Mouse (Mus musculus) hindbrain, embryonic 12.5 days (tissue): ENCODE data around the gene Tbkbp1. TPM values are rescaled to one million over a fixed set of nuclear protein-coding genes. Genes with fewer than 3 reads are reported as not detected.

Source experiments
- ATAC-seq: fragments of 200-750 bp; cut with Nextera tagmentation; 2 replicates; pipeline ENCODE4 v1.8.0; 2017; ENCODE audit warnings: moderate TSS enrichment; ENCODE audit not compliant: low FRiP score
- H3K27ac ChIP-seq: fragments of 300-500 bp; sonication (generic); 2 replicates; pipeline ENCODE4 v1.5.1; 2016; ENCODE audit warnings: mild to moderate bottlenecking
- H3K27me3 ChIP-seq: fragments of 300-500 bp; sonication (generic); 2 replicates; pipeline ENCODE4 v1.6.1; 2016; ENCODE audit warnings: mild to moderate bottlenecking
- H3K36me3 ChIP-seq: fragments of 300-500 bp; sonication (generic); 2 replicates; pipeline ENCODE4 v1.6.1; 2016; ENCODE audit warnings: mild to moderate bottlenecking
- H3K4me1 ChIP-seq: fragments of 300-500 bp; sonication (generic); 2 replicates; pipeline ENCODE4 v1.6.1; 2016
- H3K4me2 ChIP-seq: fragments of 300-500 bp; sonication (generic); replicated peaks from 2 replicates; pipeline ENCODE4 v1.6.1; 2016; ENCODE audit warnings: mild to moderate bottlenecking
- H3K4me3 ChIP-seq: fragments of 300-500 bp; sonication (generic); 2 replicates; pipeline ENCODE4 v1.5.1; 2016; ENCODE audit warnings: mild to moderate bottlenecking
- H3K9ac ChIP-seq: fragments of 300-500 bp; sonication (generic); 2 replicates; pipeline ENCODE4 v1.6.1; 2016; ENCODE audit warnings: mild to moderate bottlenecking, moderate library complexity
- H3K9me3 ChIP-seq: fragments of 300-500 bp; sonication (generic); replicated peaks from 2 replicates; pipeline ENCODE4 v1.6.1; 2016; ENCODE audit warnings: mild to moderate bottlenecking
- WGBS: fragments of 180-500 bp; shearing (Covaris S2); methylation state at CpG from one replicate; pipeline ENCODE4 v1.1.7; 2016; 5-methylcytosine and 5-hydroxymethylcytosine counted together
- polyA plus RNA-seq: library from polyadenylated mRNA; unstranded; fragments of >200 nt; fragmentation: Nextera tagmentation; extraction: Ambion mirVana; gene quantifications from 2 replicates; pipeline ENCODE4 v1.2.1, GENCODE M21; 2016

Gene Tbkbp1
- polyA plus RNA-seq, 1 experiment from 2014 or later = 10.5 TPM

- ATAC-seq = peak; percentile 81
- peak overlapping the region; percentile 96 for H3K27ac ChIP-seq
- peaks cover 33% of the 10 kb centered on the region for H3K4me1 ChIP-seq
- peak overlapping the region; percentile 86 for H3K4me2 ChIP-seq
- no peaks in the 10 kb centered on the region for H3K9me3 ChIP-seq
- WGBS = under 1% methylated on average over 77 of the region's 102 CpGs
- peaks cover 21% of the 10 kb centered on the region; the same call in 1 of the 2 replicates for H3K27me3 ChIP-seq
- H3K9ac ChIP-seq = peak overlapping the region; percentile 91
- peaks cover 16% of the 10 kb centered on the region for H3K36me3 ChIP-seq
- H3K4me3 ChIP-seq = peak overlapping the region; percentile 81
Measured at GRCm38 (mm10) chr11:97150411-97151330, 624 bp downstream of the Tbkbp1 start.

- Histone ChIP-seq H3K4me3 (peak overlapping the region; percentile 81), H3K9ac (peak overlapping the region; percentile 91), H3K9me3 (no peaks in the 10 kb centered on the region), H3K4me2 (peak overlapping the region; percentile 86), H3K36me3 (peaks cover 14% of the 10 kb centered on the region), H3K27me3 (peaks cover 21% of the 10 kb centered on the region; the same call in 1 of the 2 replicates), H3K4me1 (peaks cover 33% of the 10 kb centered on the region), H3K27ac (peak overlapping the region; percentile 96)
- no peak for ATAC-seq
- 1% methylated on average over 14 of the region's 14 CpGs for WGBS
Measured at GRCm38 (mm10) chr11:97149995-97150410, 1.3 kb downstream of the Tbkbp1 start.

- Histone ChIP-seq H3K27me3 (peaks cover 21% of the 10 kb centered on the region; the same call in 1 of the 2 replicates), H3K4me2 (peak overlapping the region; percentile 86; the same call in 1 of the 2 replicates), H3K4me3 (no peak overlapping the region), H3K9ac (peak overlapping the region; percentile 91), H3K36me3 (peaks cover 11% of the 10 kb centered on the region), H3K9me3 (no peaks in the 10 kb centered on the region), H3K27ac (no peak overlapping the region), H3K4me1 (peaks cover 33% of the 10 kb centered on the region)
- WGBS = 34% methylated on average over 9 of the region's 9 CpGs
- no peak for ATAC-seq
Measured at GRCm38 (mm10) chr11:97149026-97149425, 2.3 kb downstream of the Tbkbp1 start.

- H3K4me2 ChIP-seq = 0 out of 2 replicates have a peak overlapping the region, but pooled peaks have one; percentile 86
- H3K9ac ChIP-seq = no peak overlapping the region
- peaks cover 21% of the 10 kb centered on the region; the same call in 1 of the 2 replicates for H3K27me3 ChIP-seq
- H3K9me3 ChIP-seq = no peaks in the 10 kb centered on the region
- 34% methylated on average over 12 of the region's 12 CpGs for WGBS
- H3K4me1 ChIP-seq = peaks cover 33% of the 10 kb centered on the region
- no peak overlapping the region for H3K4me3 ChIP-seq
- H3K36me3 ChIP-seq = peaks cover 14% of the 10 kb centered on the region
- no peak for ATAC-seq
- H3K27ac ChIP-seq = no peak overlapping the region
Measured at GRCm38 (mm10) chr11:97148591-97148990, 2.7 kb downstream of the Tbkbp1 start.

GRCm38 (mm10) chr11:97147333-97147732, 4.0 kb downstream of the Tbkbp1 start:
- Histone ChIP-seq H3K9ac (no peak overlapping the region), H3K27ac (no peak overlapping the region), H3K4me3 (no peak overlapping the region), H3K4me1 (peaks cover 25% of the 10 kb centered on the region), H3K9me3 (no peaks in the 10 kb centered on the region), H3K36me3 (peaks cover 19% of the 10 kb centered on the region), H3K27me3 (peaks cover 21% of the 10 kb centered on the region; the same call in 1 of the 2 replicates), H3K4me2 (no peak overlapping the region)
- ATAC-seq = no peak
- WGBS = 73% methylated on average over 8 of the region's 8 CpGs

GRCm38 (mm10) chr11:97146724-97147123, 4.6 kb downstream of the Tbkbp1 start:
- H3K27me3 ChIP-seq = peaks cover 26% of the 10 kb centered on the region; the same call in 1 of the 2 replicates
- no peak for ATAC-seq
- H3K4me3 ChIP-seq = no peak overlapping the region
- no peak overlapping the region for H3K4me2 ChIP-seq
- no peak overlapping the region for H3K9ac ChIP-seq
- H3K9me3 ChIP-seq = no peaks in the 10 kb centered on the region
- H3K36me3 ChIP-seq = peaks cover 19% of the 10 kb centered on the region
- H3K27ac ChIP-seq = no peak overlapping the region
- WGBS = 9% methylated on average over 8 of the region's 8 CpGs
- H3K4me1 ChIP-seq = peaks cover 20% of the 10 kb centered on the region

GRCm38 (mm10) chr11:97145951-97146350, 5.3 kb downstream of the Tbkbp1 start:
- no peak overlapping the region for H3K27ac ChIP-seq
- H3K9me3 ChIP-seq = no peaks in the 10 kb centered on the region
- H3K4me2 ChIP-seq = no peak overlapping the region
- peaks cover 19% of the 10 kb centered on the region for H3K36me3 ChIP-seq
- H3K4me1 ChIP-seq = peaks cover 20% of the 10 kb centered on the region
- no peak for ATAC-seq
- no peak overlapping the region for H3K9ac ChIP-seq
- WGBS = 78% methylated on average over 9 of the region's 9 CpGs
- peaks cover 33% of the 10 kb centered on the region; the same call in 1 of the 2 replicates for H3K27me3 ChIP-seq
- H3K4me3 ChIP-seq = no peak overlapping the region

- Histone ChIP-seq H3K36me3 (peaks cover 19% of the 10 kb centered on the region), H3K4me1 (peaks cover 18% of the 10 kb centered on the region), H3K27ac (no peak overlapping the region), H3K4me2 (no peak overlapping the region), H3K9me3 (no peaks in the 10 kb centered on the region), H3K27me3 (peaks cover 39% of the 10 kb centered on the region), H3K4me3 (no peak overlapping the region), H3K9ac (no peak overlapping the region)
- ATAC-seq = no peak
- WGBS = 66% methylated on average over 2 of the region's 2 CpGs
Measured at GRCm38 (mm10) chr11:97145320-97145719, 6.0 kb downstream of the Tbkbp1 start.

- 85% methylated on average over 9 of the region's 9 CpGs for WGBS
- Histone ChIP-seq H3K9me3 (no peaks in the 10 kb centered on the region), H3K27ac (no peak overlapping the region), H3K4me1 (peaks cover 15% of the 10 kb centered on the region), H3K4me2 (no peak overlapping the region), H3K27me3 (peaks cover 42% of the 10 kb centered on the region), H3K4me3 (no peak overlapping the region), H3K36me3 (peaks cover 16% of the 10 kb centered on the region), H3K9ac (no peak overlapping the region)
- no peak for ATAC-seq
Measured at GRCm38 (mm10) chr11:97143196-97143900, 7.9 kb downstream of the Tbkbp1 start.

GRCm38 (mm10) chr11:97142159-97142608, 9.1 kb downstream of the Tbkbp1 start:
- Histone ChIP-seq H3K9ac (no peak overlapping the region), H3K27ac (no peak overlapping the region), H3K4me1 (peaks cover 27% of the 10 kb centered on the region), H3K9me3 (no peaks in the 10 kb centered on the region), H3K27me3 (peaks cover 44% of the 10 kb centered on the region), H3K36me3 (peaks cover 15% of the 10 kb centered on the region), H3K4me3 (no peak overlapping the region), H3K4me2 (no peak overlapping the region)
- ATAC-seq = no peak
- 76% methylated on average over 8 of the region's 8 CpGs for WGBS

GRCm38 (mm10) chr11:97140811-97141210, 10.5 kb downstream of the Tbkbp1 start:
- WGBS = 72% methylated on average over 4 of the region's 4 CpGs
- Histone ChIP-seq H3K4me1 (peaks cover 32% of the 10 kb centered on the region), H3K27ac (no peak overlapping the region), H3K9ac (no peak overlapping the region), H3K27me3 (peaks cover 50% of the 10 kb centered on the region), H3K36me3 (peaks cover 19% of the 10 kb centered on the region), H3K4me2 (no peak overlapping the region), H3K4me3 (no peak overlapping the region), H3K9me3 (no peaks in the 10 kb centered on the region)
- ATAC-seq = no peak

- peaks cover 32% of the 10 kb centered on the region for H3K4me1 ChIP-seq
- H3K4me3 ChIP-seq = peak overlapping the region; percentile 44
- ATAC-seq = 0 out of 2 replicates have a peak, but pooled peaks have one; percentile 4
- peak overlapping the region; percentile 90 for H3K4me2 ChIP-seq
- H3K36me3 ChIP-seq = peaks cover 13% of the 10 kb centered on the region; the same call in 1 of the 2 replicates
- peaks cover 50% of the 10 kb centered on the region for H3K27me3 ChIP-seq
- 8% methylated on average over 14 of the region's 15 CpGs for WGBS
- H3K9ac ChIP-seq = peak overlapping the region; percentile 81
- no peaks in the 10 kb centered on the region for H3K9me3 ChIP-seq
- peak overlapping the region; percentile 87 for H3K27ac ChIP-seq
Measured at GRCm38 (mm10) chr11:97139256-97139655, 12.0 kb downstream of the Tbkbp1 start.
